Mouse (Mus musculus): ENCODE results near the gene Cdc42se2. TPM values are rescaled to one million over a fixed set of nuclear protein-coding genes. Genes with fewer than 3 reads are reported as not detected.

The Cdc42se2 gene
- total and polyA plus RNA-seq, 2 experiments from 2014 or later: 137 to 150 TPM

- no peak overlapping the region for H3K27ac ChIP-seq (ENCODE audit: low read depth, low read length)
- H3K4me1 ChIP-seq (ENCODE audit: insufficient read depth): no peaks in the 10 kb centered on the region
- DNase-seq (no peak), ATAC-seq (no peak)
- no peaks in the 10 kb centered on the region for H3K36me3 ChIP-seq (ENCODE audit: insufficient read depth)
- no peak overlapping the region for H3K9ac ChIP-seq
- no peak overlapping the region for H3K4me2 ChIP-seq (ENCODE audit: low read depth)
- no peak overlapping the region for H3K4me3 ChIP-seq (ENCODE audit: low read depth, low read length)
- no peaks in the 10 kb centered on the region for H3K27me3 ChIP-seq (ENCODE audit: insufficient read depth, low read length)
- no peak for TF ChIP-seq CTCF (IDR thresholded peaks at IDR 0.05; ENCODE audit: low read depth)
- WGBS: 66% methylated on average over 7 of the region's 7 CpGs
- H3K9me3 ChIP-seq (ENCODE audit: low read length): no peaks in the 10 kb centered on the region
Observed at GRCm38 (mm10) chr11:54819489-54819888, 32.0 kb upstream of the Cdc42se2 start.

- Histone ChIP-seq H3K27me3 (ENCODE audit: insufficient read depth, low read length) (no peaks in the 10 kb centered on the region), H3K4me3 (ENCODE audit: low read depth, low read length) (no peak overlapping the region), H3K27ac (ENCODE audit: low read depth, low read length) (no peak overlapping the region), H3K9ac (no peak overlapping the region), H3K4me2 (ENCODE audit: low read depth) (no peak overlapping the region), H3K4me1 (ENCODE audit: insufficient read depth) (peaks cover 8% of the 10 kb centered on the region; the same call in 1 of the 2 replicates), H3K9me3 (ENCODE audit: low read length) (no peaks in the 10 kb centered on the region), H3K36me3 (ENCODE audit: insufficient read depth) (no peaks in the 10 kb centered on the region)
- DNase-seq: no peak
- ATAC-seq: no peak
- no peak for TF ChIP-seq CTCF (IDR thresholded peaks at IDR 0.05; ENCODE audit: low read depth)
- WGBS: 44% methylated on average over 4 of the region's 4 CpGs
Observed at GRCm38 (mm10) chr11:54817449-54817848, 30.0 kb upstream of the Cdc42se2 start.

GRCm38 (mm10) chr11:54815659-54816058 lies 28.2 kb upstream of the Cdc42se2 start:
- Histone ChIP-seq H3K36me3 (ENCODE audit: insufficient read depth) (no peaks in the 10 kb centered on the region), H3K9ac (no peak overlapping the region), H3K27ac (ENCODE audit: low read depth, low read length) (no peak overlapping the region), H3K4me2 (ENCODE audit: low read depth) (no peak overlapping the region), H3K27me3 (ENCODE audit: insufficient read depth, low read length) (no peaks in the 10 kb centered on the region), H3K4me3 (ENCODE audit: low read depth, low read length) (no peak overlapping the region), H3K9me3 (ENCODE audit: low read length) (no peaks in the 10 kb centered on the region), H3K4me1 (ENCODE audit: insufficient read depth) (peaks cover 8% of the 10 kb centered on the region; the same call in 1 of the 2 replicates)
- DNase-seq (no peak), ATAC-seq (no peak)
- no peak for TF ChIP-seq CTCF (IDR thresholded peaks at IDR 0.05; ENCODE audit: low read depth)

DNA sequence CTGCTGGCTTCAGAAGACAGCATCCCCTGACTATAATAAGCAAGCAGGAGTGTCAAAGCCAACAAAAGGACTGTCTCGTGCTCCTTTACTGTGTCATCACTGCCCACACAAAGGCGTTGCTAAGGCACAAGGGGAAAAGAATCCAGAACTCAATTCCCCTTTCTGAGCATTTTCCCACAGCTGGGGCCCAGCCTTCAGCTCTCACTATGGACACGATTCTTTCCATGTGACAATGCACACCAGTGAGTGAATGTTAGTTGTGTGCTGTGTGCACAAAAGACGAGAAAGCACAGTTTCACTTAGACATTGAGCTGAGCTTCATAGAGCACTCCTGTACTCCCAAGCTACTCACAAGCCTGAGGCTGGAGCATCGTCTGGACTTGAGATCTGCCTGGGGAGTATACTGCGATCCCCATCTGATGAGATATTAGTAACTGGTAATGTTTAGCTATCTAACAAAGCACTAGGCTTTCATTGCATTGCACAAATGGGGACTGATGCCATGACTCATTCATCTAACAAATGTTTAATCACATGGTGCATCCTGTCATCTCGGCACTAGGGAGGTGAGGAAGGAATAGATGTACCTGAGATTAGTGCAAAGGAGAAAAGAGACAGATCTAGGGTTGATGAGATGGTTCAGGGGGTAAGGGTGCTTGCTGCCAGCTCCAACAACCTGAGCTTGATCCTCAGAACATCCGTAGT lies 25.5 kb upstream of the Cdc42se2 start:
- Histone ChIP-seq H3K27me3 (ENCODE audit: insufficient read depth, low read length) (no peaks in the 10 kb centered on the region), H3K9me3 (ENCODE audit: low read length) (no peaks in the 10 kb centered on the region), H3K4me2 (ENCODE audit: low read depth) (no peak overlapping the region), H3K4me3 (ENCODE audit: low read depth, low read length) (no peak overlapping the region), H3K36me3 (ENCODE audit: insufficient read depth) (no peaks in the 10 kb centered on the region), H3K27ac (ENCODE audit: low read depth, low read length) (peak overlapping the region; percentile 21; the same call in 1 of the 2 replicates), H3K9ac (no peak overlapping the region), H3K4me1 (ENCODE audit: insufficient read depth) (peaks cover 8% of the 10 kb centered on the region; the same call in 1 of the 2 replicates)
- ATAC-seq: peak; percentile 74
- no peak for TF ChIP-seq CTCF (IDR thresholded peaks at IDR 0.05; ENCODE audit: low read depth)
- 24% methylated on average over 8 of the region's 8 CpGs for WGBS
- peak; percentile 54 for DNase-seq

- 31% methylated on average over 4 of the region's 4 CpGs for WGBS
- no peak overlapping the region for H3K4me2 ChIP-seq (ENCODE audit: low read depth)
- DNase-seq (no peak), ATAC-seq (no peak; the same call in 1 of the 2 replicates)
- no peak for TF ChIP-seq CTCF (IDR thresholded peaks at IDR 0.05; ENCODE audit: low read depth)
- H3K27me3 ChIP-seq (ENCODE audit: insufficient read depth, low read length): no peaks in the 10 kb centered on the region
- peaks cover 8% of the 10 kb centered on the region; the same call in 1 of the 2 replicates for H3K4me1 ChIP-seq (ENCODE audit: insufficient read depth)
- no peak overlapping the region for H3K4me3 ChIP-seq (ENCODE audit: low read depth, low read length)
- no peaks in the 10 kb centered on the region for H3K9me3 ChIP-seq (ENCODE audit: low read length)
- no peak overlapping the region for H3K27ac ChIP-seq (ENCODE audit: low read depth, low read length)
- H3K9ac ChIP-seq: no peak overlapping the region
- no peaks in the 10 kb centered on the region for H3K36me3 ChIP-seq (ENCODE audit: insufficient read depth)
Observed at GRCm38 (mm10) chr11:54812314-54812713, 24.8 kb upstream of the Cdc42se2 start.

DNA sequence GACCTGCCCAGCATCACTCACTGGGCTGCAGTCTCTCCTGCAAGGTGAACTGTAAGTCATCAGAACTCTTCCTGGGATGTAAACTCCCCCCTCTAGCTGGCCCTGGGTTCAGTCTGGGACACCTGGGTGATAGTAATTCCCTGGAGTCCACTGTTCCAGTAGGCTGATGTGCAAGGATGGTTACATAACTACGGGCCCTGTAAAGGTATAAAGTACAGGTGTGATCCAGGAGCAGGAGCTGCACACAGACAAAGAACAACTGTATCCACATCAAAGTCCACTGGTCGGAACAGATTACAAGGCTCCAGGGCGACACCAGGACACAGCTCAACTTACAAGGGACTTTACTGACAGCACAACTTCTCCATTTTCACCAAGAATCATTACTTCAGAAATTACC lies 23.6 kb upstream of the Cdc42se2 start:
- Histone ChIP-seq H3K9ac (no peak overlapping the region), H3K4me3 (ENCODE audit: low read depth, low read length) (no peak overlapping the region), H3K27ac (ENCODE audit: low read depth, low read length) (no peak overlapping the region), H3K4me2 (ENCODE audit: low read depth) (no peak overlapping the region), H3K27me3 (ENCODE audit: insufficient read depth, low read length) (no peaks in the 10 kb centered on the region), H3K9me3 (ENCODE audit: low read length) (no peaks in the 10 kb centered on the region), H3K36me3 (ENCODE audit: insufficient read depth) (no peaks in the 10 kb centered on the region), H3K4me1 (ENCODE audit: insufficient read depth) (peaks cover 8% of the 10 kb centered on the region; the same call in 1 of the 2 replicates)
- ATAC-seq (no peak), DNase-seq (no peak)
- TF ChIP-seq CTCF (IDR thresholded peaks at IDR 0.05; ENCODE audit: low read depth): no peak
- WGBS: 83% methylated on average over 3 of the region's 3 CpGs

GRCm38 (mm10) chr11:54809582-54809981 lies 22.1 kb upstream of the Cdc42se2 start:
- Histone ChIP-seq H3K4me3 (ENCODE audit: low read depth, low read length) (no peak overlapping the region), H3K4me1 (ENCODE audit: insufficient read depth) (peaks cover 8% of the 10 kb centered on the region; the same call in 1 of the 2 replicates), H3K9me3 (ENCODE audit: low read length) (no peaks in the 10 kb centered on the region), H3K36me3 (ENCODE audit: insufficient read depth) (no peaks in the 10 kb centered on the region), H3K4me2 (ENCODE audit: low read depth) (no peak overlapping the region), H3K9ac (no peak overlapping the region), H3K27ac (ENCODE audit: low read depth, low read length) (no peak overlapping the region), H3K27me3 (ENCODE audit: insufficient read depth, low read length) (no peaks in the 10 kb centered on the region)
- DNase-seq: no peak
- no peak for TF ChIP-seq CTCF (IDR thresholded peaks at IDR 0.05; ENCODE audit: low read depth)
- WGBS: 91% methylated on average over 5 of the region's 5 CpGs
- ATAC-seq: no peak

All from forebrain, postnatal 0 days (tissue).